Mouse (Mus musculus): ENCODE data around the gene Timm17b. TPM values are rescaled to one million over a fixed set of nuclear protein-coding genes. Genes with fewer than 3 reads are reported as not detected.
"Not testable (repeated sequence)": the region's sequence is repeated elsewhere in the genome, so short reads cannot be mapped to it uniquely, and the experiment has no call there.

The Timm17b gene
- polyA plus RNA-seq, 1 experiment from 2014 or later = 128 TPM

DNA sequence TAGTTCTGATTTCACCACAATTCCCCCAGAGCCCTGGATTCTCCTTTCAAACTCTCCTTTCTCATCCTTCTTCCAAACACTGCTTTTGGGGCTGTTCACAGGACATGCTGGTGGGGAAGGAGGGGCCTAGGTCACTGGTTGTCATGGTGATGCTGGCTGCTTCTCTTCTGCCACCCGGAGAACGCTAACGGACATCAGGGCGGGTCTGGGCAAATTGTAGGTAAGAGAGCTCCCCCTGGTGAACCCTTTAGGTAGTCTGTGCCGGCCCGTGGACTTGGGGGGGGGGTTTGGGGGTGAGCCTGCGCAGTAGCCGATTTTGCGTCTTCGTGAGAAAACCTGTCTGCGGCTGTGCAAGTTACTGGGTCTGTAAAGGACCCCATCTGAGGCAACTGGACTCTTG lies 19.3 kb upstream of the Timm17b start:
- Histone ChIP-seq H3K27ac (no peak overlapping the region), H3K9me3 (no peaks in the 10 kb centered on the region), H3K4me2 (replicated peaks) (peak overlapping the region; percentile 41), H3K9ac (no peak overlapping the region), H3K4me1 (replicated peaks) (no peaks in the 10 kb centered on the region), H3K36me3 (no peaks in the 10 kb centered on the region), H3K4me3 (replicated peaks) (no peak overlapping the region), H3K27me3 (replicated peaks) (no peaks in the 10 kb centered on the region)
- ATAC-seq = 0 out of 2 replicates have a peak, but pooled peaks have one; percentile 24
- 20% methylated on average over 11 of the region's 11 CpGs for WGBS

DNA sequence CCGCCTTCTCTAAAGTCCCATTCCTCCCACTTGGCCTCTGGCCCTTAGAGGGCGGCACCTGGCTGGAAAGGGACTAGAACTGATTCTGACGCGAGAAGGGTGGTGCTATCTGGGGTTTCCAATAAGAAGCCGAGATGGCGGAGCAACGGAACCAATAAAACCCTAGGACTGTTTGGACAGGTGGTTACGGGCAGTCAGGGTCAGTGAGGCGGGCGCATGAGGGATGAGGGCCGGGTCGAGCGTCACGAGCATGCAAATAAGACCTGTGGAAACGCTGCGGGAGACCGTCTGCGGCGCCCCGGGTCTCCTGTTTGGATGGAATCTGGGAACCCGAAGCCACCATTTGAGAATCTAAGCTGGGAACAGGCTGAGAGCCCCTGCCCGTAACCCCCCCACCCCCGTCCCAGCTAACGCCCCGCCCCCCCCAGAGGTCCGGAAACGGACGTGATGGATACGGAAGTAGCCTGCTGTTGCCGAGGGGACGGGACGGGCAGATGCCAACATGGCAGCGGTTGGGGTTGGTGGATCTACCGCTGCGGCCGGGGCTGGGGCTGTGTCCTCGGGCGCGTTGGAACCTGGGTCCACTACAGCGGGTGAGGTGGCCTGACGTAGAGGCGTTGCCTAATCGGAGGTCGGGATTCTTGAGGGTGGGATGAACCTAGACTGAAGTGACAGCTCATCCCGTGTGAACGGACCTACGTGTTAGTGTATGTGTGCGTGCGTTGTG lies 15.2 kb upstream of the Timm17b start, which contains the start of gene Slc35a2:
Gene Slc35a2, plus strand, starts transcription at position 188 of the 727 bp plus-strand sequence.
- peak within 1 kb of the TSS; percentile 55 for H3K4me2 ChIP-seq (replicated peaks)
- peak within 1 kb of the TSS; percentile 56 for H3K4me3 ChIP-seq (replicated peaks)
- H3K27ac ChIP-seq = peak within 1 kb of the TSS; percentile 80
- no peaks in the 10 kb centered on the region for H3K4me1 ChIP-seq (replicated peaks)
- 19% methylated on average over 49 of the region's 49 CpGs for whole genome bisulfite sequencing
- no peaks in the 10 kb centered on the region for H3K36me3 ChIP-seq
- H3K9me3 ChIP-seq = no peaks in the 10 kb centered on the region
- H3K9ac ChIP-seq = 0 out of 2 replicates have a peak within 1 kb of the TSS, but pooled peaks have one; percentile 32
- peak; percentile 96 for ATAC-seq
- no peaks in the 10 kb centered on the region for H3K27me3 ChIP-seq (replicated peaks)

GRCm38 (mm10) chrX:7898211-7898610 lies 946 bp upstream of the Timm17b start:
- H3K27ac ChIP-seq = 0 out of 2 replicates have a peak overlapping the region, but pooled peaks have one; percentile 69
- peak overlapping the region; percentile 37; the same call in 1 of the 2 replicates for H3K9ac ChIP-seq
- no peaks in the 10 kb centered on the region for H3K27me3 ChIP-seq (replicated peaks)
- peak overlapping the region; percentile 57 for H3K4me3 ChIP-seq (replicated peaks)
- H3K36me3 ChIP-seq = no peaks in the 10 kb centered on the region
- no peaks in the 10 kb centered on the region for H3K9me3 ChIP-seq
- no peak for ATAC-seq
- no peaks in the 10 kb centered on the region for H3K4me1 ChIP-seq (replicated peaks)
- WGBS = 29% methylated on average over 13 of the region's 13 CpGs
- peak overlapping the region; percentile 53 for H3K4me2 ChIP-seq (replicated peaks)

- Histone ChIP-seq H3K27ac (no peak overlapping the region), H3K36me3 (no peaks in the 10 kb centered on the region), H3K27me3 (replicated peaks) (no peaks in the 10 kb centered on the region), H3K4me3 (replicated peaks) (no peak overlapping the region), H3K4me1 (replicated peaks) (no peaks in the 10 kb centered on the region), H3K4me2 (replicated peaks) (no peak overlapping the region), H3K9ac (no peak overlapping the region), H3K9me3 (no peaks in the 10 kb centered on the region)
- no peak for ATAC-seq
- 89% methylated on average over 5 of the region's 5 CpGs for WGBS
Observed at GRCm38 (mm10) chrX:7904441-7904840, 5.3 kb downstream of the Timm17b start.

DNA sequence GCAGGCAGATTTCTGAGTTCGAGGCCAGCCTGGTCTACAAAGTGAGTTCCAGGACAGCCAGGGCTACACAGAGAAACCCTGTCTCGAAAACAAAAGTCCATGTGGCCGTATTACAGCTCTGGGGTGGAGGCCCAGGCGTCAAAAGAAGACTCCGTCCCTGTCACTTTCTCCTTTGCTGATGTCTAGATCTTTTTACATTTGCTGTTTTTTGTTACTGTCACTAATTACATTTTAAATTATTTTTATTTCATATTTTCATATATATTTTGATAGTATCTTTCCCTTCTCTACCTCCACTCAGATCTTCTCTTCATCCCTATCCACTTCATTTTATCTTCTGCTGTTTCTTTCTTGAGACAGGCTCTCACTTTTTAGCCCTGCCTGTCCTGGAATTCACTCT lies 8.6 kb downstream of the Timm17b start, which contains the start of gene Gm10491:
Gene Gm10491, minus strand, starts transcription at position 101 of the 400 bp plus-strand sequence.
- Histone ChIP-seq H3K9ac (no peak within 1 kb of the TSS), H3K4me1 (replicated peaks) (no peaks in the 10 kb centered on the region), H3K27me3 (replicated peaks) (no peaks in the 10 kb centered on the region), H3K4me2 (replicated peaks) (no peak within 1 kb of the TSS), H3K4me3 (replicated peaks) (no peak within 1 kb of the TSS), H3K36me3 (no peaks in the 10 kb centered on the region), H3K9me3 (no peaks in the 10 kb centered on the region), H3K27ac (no peak within 1 kb of the TSS)
- ATAC-seq = no peak
- WGBS = 83% methylated on average over 5 of the region's 5 CpGs

DNA sequence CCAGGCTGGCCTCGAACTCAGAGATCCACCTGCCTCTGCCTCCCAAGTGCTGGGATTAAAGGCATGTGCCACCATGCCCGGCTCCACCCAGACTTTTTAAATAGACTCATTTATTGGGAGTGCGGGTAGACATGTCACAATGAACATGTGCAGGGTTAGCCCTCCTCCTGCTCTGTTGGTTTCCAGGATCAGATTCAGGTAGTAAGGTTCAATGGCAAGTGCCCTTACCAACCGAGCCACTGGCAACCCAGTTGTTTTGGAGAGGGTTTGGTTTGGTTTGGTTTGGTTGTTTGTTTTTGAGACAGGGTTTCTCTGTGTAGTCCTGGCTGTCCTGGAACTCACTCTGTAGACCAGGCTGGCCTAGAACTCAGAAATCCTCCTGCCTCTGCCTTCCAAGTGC lies 10.1 kb downstream of the Timm17b start, which contains the start of gene Gm10490:
Gene Gm10490, plus strand, starts transcription at position 301 of the 400 bp plus-strand sequence.
- 85% methylated on average over 4 of the region's 4 CpGs for WGBS
- H3K9ac ChIP-seq; H3K4me3 ChIP-seq (replicated peaks); ATAC-seq; H3K36me3 ChIP-seq; H3K27ac ChIP-seq; H3K27me3 ChIP-seq (replicated peaks); H3K4me2 ChIP-seq (replicated peaks); H3K4me1 ChIP-seq (replicated peaks); H3K9me3 ChIP-seq: not testable (repeated sequence)

- Histone ChIP-seq H3K9me3 (no peaks in the 10 kb centered on the region), H3K4me1 (replicated peaks) (no peaks in the 10 kb centered on the region), H3K9ac (no peak overlapping the region), H3K4me3 (replicated peaks) (no peak overlapping the region), H3K4me2 (replicated peaks) (no peak overlapping the region), H3K27me3 (replicated peaks) (no peaks in the 10 kb centered on the region), H3K27ac (no peak overlapping the region), H3K36me3 (no peaks in the 10 kb centered on the region)
- 69% methylated on average over 6 of the region's 6 CpGs for WGBS
- ATAC-seq = no peak
Observed at GRCm38 (mm10) chrX:7910473-7910872, 11.3 kb downstream of the Timm17b start.

GRCm38 (mm10) chrX:7915669-7916068 lies 16.5 kb downstream of the Timm17b start:
- not testable (repeated sequence) for H3K27me3 ChIP-seq (replicated peaks); H3K4me1 ChIP-seq (replicated peaks); H3K9ac ChIP-seq; H3K4me2 ChIP-seq (replicated peaks); H3K9me3 ChIP-seq; ATAC-seq; H3K36me3 ChIP-seq; H3K27ac ChIP-seq; H3K4me3 ChIP-seq (replicated peaks)
- WGBS = 19% methylated on average over 3 of the region's 3 CpGs

DNA sequence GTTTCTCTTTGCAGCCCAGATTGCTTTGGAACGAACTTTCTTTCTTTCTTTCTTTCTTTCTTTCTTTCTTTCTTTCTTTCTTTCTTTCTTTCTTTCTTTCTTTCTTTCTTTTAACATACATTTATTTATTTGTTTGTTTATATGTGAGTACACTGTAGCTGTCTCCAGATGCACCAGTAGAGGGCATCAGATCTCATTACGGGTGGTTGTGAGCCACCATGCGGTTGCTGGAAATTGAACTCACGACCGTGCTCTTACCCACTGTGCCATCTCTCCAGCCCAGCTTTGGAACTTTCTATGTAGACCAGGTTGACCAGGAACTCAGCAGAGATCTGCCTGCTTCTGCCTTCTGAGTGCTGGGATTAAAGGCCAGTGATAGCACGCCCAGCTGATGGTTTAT lies 18.8 kb downstream of the Timm17b start:
- H3K9me3 ChIP-seq; ATAC-seq; H3K9ac ChIP-seq; H3K4me3 ChIP-seq (replicated peaks); H3K4me1 ChIP-seq (replicated peaks); H3K36me3 ChIP-seq; H3K4me2 ChIP-seq (replicated peaks); H3K27ac ChIP-seq: not testable (repeated sequence)
- 70% methylated on average over 6 of the region's 6 CpGs for WGBS
- peaks cover 24% of the 10 kb centered on the region for H3K27me3 ChIP-seq (replicated peaks)

DNA sequence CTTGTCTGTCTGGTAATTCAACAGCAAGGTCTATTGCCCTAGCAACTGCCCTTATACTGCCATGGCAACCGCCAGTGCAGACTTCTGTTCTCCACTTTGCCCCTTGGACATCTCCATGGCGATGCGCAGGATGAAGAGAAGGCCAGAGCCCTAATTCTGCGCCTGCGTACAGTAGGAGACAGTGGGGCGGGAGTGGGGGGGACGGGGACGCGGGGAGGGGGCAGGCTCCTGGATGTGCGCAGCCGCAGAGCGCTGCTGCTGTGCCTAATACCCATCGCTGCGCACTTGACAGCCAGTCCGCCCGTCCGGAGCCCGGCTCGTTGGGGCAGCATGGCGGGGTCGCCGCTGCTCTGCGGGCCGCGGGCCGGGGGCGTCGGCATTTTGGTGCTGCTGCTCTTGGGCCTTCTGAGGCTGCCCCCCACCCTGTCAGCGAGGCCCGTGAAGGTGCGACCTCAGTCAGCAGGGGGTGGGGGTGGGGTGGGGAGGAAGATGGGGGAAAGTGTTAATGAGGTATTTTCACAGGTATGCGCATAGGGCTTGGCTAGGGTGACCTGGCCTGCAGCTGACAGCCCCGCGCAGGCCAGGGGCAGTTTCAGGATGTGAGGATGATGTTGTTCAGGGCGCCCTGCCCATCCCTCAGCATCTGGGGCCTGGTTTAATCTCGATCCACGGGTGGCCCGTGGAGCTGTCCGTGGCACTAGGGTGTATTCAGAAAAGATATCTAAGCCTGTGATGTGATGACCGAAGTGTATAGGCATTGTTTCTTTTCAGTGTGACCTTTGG lies 20.6 kb downstream of the Timm17b start, which contains the start of gene Pcsk1n:
Gene Pcsk1n, plus strand, starts transcription at position 222 of the 783 bp plus-strand sequence.
- Histone ChIP-seq H3K4me3 (replicated peaks) (no peak within 1 kb of the TSS; the same call in 1 of the 2 replicates), H3K36me3 (no peaks in the 10 kb centered on the region), H3K4me2 (replicated peaks) (peak within 1 kb of the TSS; percentile 37), H3K27me3 (replicated peaks) (peaks cover 34% of the 10 kb centered on the region), H3K9ac (no peak within 1 kb of the TSS), H3K9me3 (no peaks in the 10 kb centered on the region), H3K27ac (no peak within 1 kb of the TSS), H3K4me1 (replicated peaks) (peaks cover 7% of the 10 kb centered on the region; the same call in 1 of the 2 replicates)
- whole genome bisulfite sequencing = 21% methylated on average over 37 of the region's 40 CpGs
- ATAC-seq = peak; percentile 53

GRCm38 (mm10) chrX:7922032-7922431 lies 22.9 kb downstream of the Timm17b start:
- Histone ChIP-seq H3K4me3 (replicated peaks) (peak overlapping the region; percentile 23), H3K27me3 (replicated peaks) (peaks cover 36% of the 10 kb centered on the region), H3K9ac (no peak overlapping the region), H3K36me3 (no peaks in the 10 kb centered on the region), H3K9me3 (no peaks in the 10 kb centered on the region), H3K4me2 (replicated peaks) (peak overlapping the region; percentile 52), H3K4me1 (replicated peaks) (peaks cover 7% of the 10 kb centered on the region; the same call in 1 of the 2 replicates), H3K27ac (no peak overlapping the region)
- ATAC-seq = peak; percentile 47
- 21% methylated on average over 31 of the region's 48 CpGs for WGBS

DNA sequence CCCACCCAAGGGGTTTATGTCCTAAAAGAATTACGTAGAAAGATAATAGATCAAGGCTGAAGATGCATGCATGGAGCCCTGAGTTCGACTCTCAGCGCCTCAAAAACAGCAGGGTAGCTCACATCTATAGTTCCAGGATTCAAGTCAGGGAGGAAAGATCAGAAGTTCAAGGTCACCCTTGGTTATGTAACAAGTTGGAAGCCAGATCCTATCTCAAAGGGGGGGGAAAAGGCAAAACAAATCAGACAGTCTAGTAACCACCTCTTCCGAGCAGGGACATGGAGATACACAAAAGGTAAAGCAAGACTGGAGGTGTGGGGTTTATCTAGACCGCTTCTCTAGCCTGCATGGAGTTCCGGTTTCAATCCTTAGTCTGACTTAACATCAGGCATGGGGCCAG lies 27.1 kb downstream of the Timm17b start:
- Histone ChIP-seq H3K27me3 (replicated peaks) (peaks cover 30% of the 10 kb centered on the region), H3K9ac (no peak overlapping the region)

More for the DNA sequence above, 27.1 kb downstream of the Timm17b start:
- H3K27ac ChIP-seq = no peak overlapping the region
- H3K36me3 ChIP-seq = no peaks in the 10 kb centered on the region
- no peaks in the 10 kb centered on the region for H3K9me3 ChIP-seq
- H3K4me2 ChIP-seq (replicated peaks) = no peak overlapping the region
- H3K4me1 ChIP-seq (replicated peaks) = peaks cover 7% of the 10 kb centered on the region; the same call in 1 of the 2 replicates
- 72% methylated on average over 6 of the region's 6 CpGs for WGBS
- H3K4me3 ChIP-seq (replicated peaks) = no peak overlapping the region
- ATAC-seq = no peak
